Mouse (Mus musculus) liver, embryonic 14 days (tissue): ENCODE data around the gene Itfg1. TPM values are rescaled to one million over a fixed set of nuclear protein-coding genes. Genes with fewer than 3 reads are reported as not detected.

Experiments
- polyA plus RNA-seq: library from polyadenylated mRNA; depleted of rRNA; stranded (reverse); fragments of >200 nt; gene quantifications from 2 replicates; pipeline ENCODE4 v1.2.3, GENCODE M21; 2012; rRNA removed

Itfg1 gene
- 9.0 and 10.4 TPM in 2 replicates for polyA plus RNA-seq

GRCm38 (mm10) chr8:85840657-85841488 lies at the start of gene Itfg1, which contains the start of gene Phkb:
Gene Itfg1 (minus strand): TSS chr8:85840921.
Gene Phkb (plus strand): TSS chr8:85840959.

GRCm38 (mm10) chr8:85700751-85701351 lies 139.9 kb downstream of the Itfg1 start, which contains the start of gene Neto2:
Gene Neto2 (minus strand): TSS chr8:85700924.

Other genes with a start within 250 kb of the Itfg1 start
- gene Neto2, start 140.0 kb downstream of the Itfg1 start, polyA plus RNA-seq = 0.72 and 0.74 TPM in 2 replicates
- 5.3 and 5.8 TPM in 2 replicates for gene Phkb, start within 50 bp of the Itfg1 start, polyA plus RNA-seq